Mouse (Mus musculus): Measurements from ENCODE around the gene Gcgr.

Gene Gcgr

GRCm38 (mm10) chr11:120506899-120507298 lies 23.6 kb upstream of the Gcgr start:
- in situ Hi-C loops (cut with MboI, MseI) = no loop called here

GRCm38 (mm10) chr11:120507611-120508289 lies 22.7 kb upstream of the Gcgr start:
- in situ Hi-C loops (cut with MboI, MseI) = no loop called here

DNA sequence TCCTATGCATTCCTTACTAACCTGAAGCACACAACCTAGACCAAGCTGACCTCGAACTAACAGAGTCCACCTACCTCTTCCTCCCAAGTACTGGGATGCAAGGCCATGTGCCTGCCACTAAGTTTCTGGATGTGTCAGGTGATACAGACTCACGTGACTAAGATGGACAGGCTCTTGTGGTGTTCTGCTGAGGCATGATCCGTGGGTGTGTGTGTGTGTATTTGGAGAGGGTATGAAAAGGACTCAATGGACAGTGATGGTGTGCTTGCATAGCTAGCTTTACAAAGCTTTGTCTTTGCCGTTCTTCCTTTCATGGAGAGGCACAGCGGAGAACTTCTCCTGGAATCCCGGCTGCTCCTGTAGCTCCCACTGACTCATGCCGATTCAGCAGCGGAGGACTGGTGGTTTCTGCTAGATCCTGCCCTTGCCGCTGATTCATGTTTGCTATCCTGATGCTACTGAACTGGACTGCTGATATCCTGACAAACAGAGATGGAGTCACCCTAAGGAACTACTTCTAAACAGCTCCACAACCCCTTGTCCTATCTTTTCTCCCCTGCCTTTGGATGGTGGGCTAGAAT lies 22.1 kb upstream of the Gcgr start:
- in situ Hi-C loops (cut with MboI, MseI) = no loop called here

GRCm38 (mm10) chr11:120509940-120510339 lies 20.6 kb upstream of the Gcgr start:
- in situ Hi-C loops (cut with MboI, MseI) = loop anchor here (5.0 kb wide), 1 partner anchor 52 kb away; no protein-coding TSS in a partner anchor

DNA sequence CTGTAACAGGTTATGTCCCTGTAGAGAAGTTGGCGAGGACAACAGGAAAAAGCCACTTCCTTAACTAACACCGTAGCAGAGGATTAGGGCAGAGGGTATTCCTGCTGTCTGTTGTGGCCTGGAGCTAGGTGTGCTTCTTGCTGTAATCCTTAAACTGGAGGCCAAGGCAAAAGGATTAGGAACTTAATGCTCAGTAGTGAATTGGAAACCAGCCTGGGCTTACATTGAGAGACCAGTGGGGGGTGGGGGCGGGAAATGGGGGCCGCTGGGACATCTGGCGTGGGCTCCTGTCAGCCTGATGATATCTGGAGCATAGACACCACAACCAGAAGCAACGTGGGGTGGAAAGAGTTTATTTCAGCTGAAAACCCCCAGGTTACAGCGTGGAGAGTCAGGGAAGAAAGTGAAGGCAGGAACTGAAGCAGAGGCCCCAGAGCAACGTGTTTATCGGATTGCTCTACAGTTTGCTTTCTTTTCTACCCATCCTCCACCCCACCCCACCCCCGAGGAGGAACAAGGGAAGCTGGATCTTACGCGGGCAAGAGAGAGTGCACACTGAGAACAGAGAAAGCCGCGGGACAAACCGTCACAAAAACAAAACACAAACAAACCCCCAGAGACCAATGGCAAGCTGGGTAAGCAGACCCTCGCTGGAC lies 20.0 kb upstream of the Gcgr start:
- in situ Hi-C loops (cut with MboI, MseI) = loop anchor here (5.0 kb wide), 1 partner anchor 52 kb away; no protein-coding TSS in a partner anchor

- in situ Hi-C loops (cut with MboI, MseI) = loop anchor here (5.0 kb wide), 1 partner anchor 49 kb away; no protein-coding TSS in a partner anchor
Observed at GRCm38 (mm10) chr11:120512790-120513453, 17.6 kb upstream of the Gcgr start.

DNA sequence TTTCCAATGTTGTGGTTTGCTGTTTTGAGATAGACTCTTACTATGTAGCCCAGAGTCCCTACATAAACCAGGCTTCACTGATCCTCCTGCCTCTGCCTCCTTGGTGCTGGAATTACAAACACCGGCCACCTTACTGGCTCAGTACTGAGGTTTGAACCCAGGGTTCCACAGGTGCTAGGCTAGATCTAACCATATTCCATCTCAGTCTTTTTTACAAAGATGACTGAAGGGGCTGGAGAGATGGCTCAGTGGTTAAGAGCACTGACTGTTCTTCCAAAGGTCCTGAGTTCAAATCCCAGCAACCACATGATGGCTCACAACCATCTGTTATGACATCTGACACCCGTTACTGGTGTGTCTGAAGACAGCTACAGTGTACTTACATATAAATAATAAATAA lies 16.2 kb upstream of the Gcgr start:
- in situ Hi-C loops (cut with MboI, MseI) = loop anchor here (5.0 kb wide), 1 partner anchor 48 kb away; no protein-coding TSS in a partner anchor

- in situ Hi-C loops (cut with MboI, MseI) = no loop called here
Observed at GRCm38 (mm10) chr11:120515611-120516010, 14.9 kb upstream of the Gcgr start.

DNA sequence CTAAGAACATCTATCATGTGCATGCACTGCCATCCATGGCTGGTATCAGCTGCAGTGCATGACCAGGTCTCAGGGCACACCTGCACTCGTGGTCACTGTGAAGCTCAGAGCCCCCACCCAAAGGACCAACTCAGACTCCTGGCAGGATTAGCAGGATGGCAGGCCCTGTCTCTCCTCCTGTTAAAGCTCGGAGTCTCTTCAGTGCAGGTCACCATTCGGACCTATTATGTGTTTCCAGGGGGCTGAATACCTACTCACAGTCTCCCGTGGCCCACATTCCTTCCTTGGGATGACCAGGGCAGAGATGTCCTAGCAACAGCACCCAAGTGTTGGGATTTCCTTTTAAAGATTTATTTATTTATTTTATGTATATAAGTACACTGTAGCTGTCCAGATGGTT lies 13.4 kb upstream of the Gcgr start:
- in situ Hi-C loops (cut with MboI, MseI) = no loop called here

DNA sequence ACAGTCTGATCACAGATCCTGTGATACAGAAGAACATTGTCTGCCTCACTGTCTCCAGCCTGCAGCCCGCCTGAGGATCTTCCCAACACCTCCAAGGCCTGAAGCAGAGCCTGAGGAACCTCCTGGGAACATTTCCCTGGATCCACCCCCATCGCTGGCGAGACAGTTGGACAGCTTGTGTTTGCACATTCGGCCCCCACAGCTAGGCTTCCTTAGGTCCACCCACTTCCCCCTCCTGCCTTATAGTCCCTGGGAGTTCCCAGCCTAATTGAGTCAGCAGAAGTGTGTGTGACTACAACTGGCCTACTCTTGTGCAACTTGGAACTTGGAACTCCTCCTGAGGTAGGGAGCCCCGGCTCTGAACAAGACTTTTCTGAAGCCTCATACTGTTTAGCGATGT lies 12.5 kb upstream of the Gcgr start:
- in situ Hi-C loops (cut with MboI, MseI) = no loop called here

DNA sequence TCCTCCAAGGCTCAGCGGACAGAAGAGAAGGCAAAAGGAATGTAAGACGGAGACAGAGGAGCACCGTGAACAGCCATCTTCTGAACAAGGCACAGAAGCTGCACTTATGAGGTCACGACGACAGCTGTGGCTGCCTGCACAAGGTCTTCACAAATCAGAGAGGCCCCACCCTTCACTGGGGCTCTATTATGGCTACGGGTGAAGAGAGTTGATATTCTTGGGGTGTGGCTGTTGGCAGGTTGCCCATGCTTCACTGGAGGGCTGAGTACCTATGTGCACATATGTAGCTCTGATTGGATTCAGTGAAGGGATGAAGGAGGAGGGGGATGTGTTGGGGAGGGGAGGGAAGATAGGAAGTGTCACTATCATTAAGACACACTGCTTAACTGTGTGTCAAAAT lies 11.9 kb upstream of the Gcgr start:
- in situ Hi-C loops (cut with MboI, MseI) = no loop called here

GRCm38 (mm10) chr11:120519738-120520137 lies 10.8 kb upstream of the Gcgr start:
- in situ Hi-C loops (cut with MboI, MseI) = no loop called here

- in situ Hi-C loops (cut with MboI, MseI) = no loop called here
Observed at GRCm38 (mm10) chr11:120520498-120520897, 10.0 kb upstream of the Gcgr start.

DNA sequence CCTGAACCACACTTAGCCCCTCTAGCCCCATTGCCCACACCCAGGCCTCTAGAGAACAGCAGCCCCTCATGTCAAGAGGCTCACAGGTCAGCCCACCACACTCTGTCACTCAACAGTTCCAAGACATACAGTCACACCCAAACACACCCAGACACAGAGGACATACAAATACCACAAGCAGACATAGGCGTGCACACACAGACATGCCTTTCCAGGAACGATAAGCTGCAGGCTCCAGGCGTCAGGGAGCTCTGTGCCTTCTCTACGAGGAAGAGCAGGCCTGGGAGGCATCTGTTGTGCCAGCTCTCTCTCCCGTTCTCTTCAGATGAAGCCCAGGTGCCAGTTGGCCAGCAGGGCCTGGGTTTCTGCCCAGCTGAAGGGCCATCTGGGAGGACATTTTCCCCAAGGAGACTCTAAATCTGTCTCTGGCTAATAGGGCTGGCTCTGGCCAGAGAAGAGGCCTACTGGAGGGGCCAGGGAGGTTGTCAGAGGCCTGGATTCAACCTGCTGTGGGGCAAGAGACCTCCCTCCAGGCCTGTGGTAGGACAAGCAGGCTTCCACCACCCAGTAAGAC lies 9.4 kb upstream of the Gcgr start:
- in situ Hi-C loops (cut with MboI, MseI) = no loop called here

- in situ Hi-C loops (cut with MboI, MseI) = no loop called here
Observed at GRCm38 (mm10) chr11:120522581-120522980, 7.9 kb upstream of the Gcgr start.

DNA sequence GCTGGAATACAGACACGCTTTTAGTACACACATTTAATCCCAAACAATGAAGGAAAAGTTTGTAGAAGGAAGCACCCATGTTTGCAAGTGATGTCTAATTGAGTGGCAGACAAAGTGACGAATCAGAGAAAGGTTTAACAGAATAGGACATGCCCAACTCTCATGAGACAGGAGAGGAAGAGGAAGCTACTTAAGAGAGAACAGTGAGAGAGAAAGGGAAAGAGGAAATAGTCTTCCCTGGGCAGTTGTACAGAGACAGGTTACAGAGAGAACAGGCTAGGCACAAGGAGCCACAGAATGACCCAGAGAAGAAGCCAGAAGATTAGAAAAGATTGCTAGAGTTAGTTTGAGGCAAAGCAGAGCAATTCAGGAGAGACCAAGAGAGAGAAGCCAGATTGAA lies 4.5 kb upstream of the Gcgr start:
- in situ Hi-C loops (cut with MboI, MseI) = no loop called here

DNA sequence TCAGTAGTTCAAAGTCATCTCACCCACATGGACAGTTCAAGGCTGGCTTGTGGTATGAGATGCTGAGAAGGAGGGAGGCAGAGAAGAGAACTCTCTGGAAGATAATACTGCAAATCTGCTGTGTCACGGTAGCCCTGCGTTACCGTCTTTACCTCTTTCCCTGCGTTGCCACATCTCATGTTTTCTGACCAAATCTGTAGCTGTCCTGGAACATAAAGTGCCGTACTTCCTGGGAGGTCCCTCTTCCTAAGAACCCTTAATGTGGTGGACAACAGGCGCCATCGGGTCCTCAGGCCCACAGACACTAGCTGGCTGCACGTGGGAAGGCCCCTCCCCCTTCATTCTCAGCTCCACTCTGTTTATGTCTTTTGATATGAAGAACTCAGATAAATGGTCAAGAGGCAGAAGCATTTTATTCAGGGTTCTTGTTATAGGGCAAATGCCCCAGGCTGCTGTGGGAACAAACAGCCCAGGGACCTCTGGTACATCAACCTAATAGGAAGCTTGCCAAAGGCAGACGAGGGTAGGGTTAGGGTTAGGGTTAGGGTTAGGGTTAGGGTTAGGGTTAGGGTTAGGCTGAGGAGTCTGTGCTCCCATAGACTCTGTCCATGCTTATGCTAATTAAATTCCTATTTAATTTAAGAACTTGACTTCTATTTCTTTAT lies 2.7 kb upstream of the Gcgr start:
- in situ Hi-C loops (cut with MboI, MseI) = no loop called here

DNA sequence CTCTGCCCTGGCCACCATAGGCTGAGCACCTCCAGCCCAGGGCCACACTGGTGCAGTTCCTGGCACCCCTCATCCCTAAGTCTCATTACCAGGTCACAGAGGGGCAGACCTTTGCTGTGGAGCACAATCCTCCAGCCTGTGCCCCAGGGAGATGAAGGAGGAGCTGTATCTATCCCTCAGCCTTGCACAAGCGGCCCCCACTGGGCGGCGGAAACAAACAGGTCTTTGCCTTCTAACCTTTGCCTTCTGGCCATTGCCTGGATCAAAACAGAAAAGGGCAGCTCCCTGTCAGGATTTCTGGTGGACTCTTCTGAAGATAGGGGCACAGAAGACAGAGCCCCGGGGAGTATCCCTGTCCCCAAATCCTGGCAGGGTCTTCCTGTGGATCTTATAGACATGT lies 1.6 kb upstream of the Gcgr start:
- in situ Hi-C loops (cut with MboI, MseI) = no loop called here

- in situ Hi-C loops (cut with MboI, MseI) = no loop called here
Observed at GRCm38 (mm10) chr11:120531646-120532045, 1.1 kb downstream of the Gcgr start.

GRCm38 (mm10) chr11:120534093-120534492 lies 3.6 kb downstream of the Gcgr start:
- in situ Hi-C loops (cut with MboI, MseI) = no loop called here

DNA sequence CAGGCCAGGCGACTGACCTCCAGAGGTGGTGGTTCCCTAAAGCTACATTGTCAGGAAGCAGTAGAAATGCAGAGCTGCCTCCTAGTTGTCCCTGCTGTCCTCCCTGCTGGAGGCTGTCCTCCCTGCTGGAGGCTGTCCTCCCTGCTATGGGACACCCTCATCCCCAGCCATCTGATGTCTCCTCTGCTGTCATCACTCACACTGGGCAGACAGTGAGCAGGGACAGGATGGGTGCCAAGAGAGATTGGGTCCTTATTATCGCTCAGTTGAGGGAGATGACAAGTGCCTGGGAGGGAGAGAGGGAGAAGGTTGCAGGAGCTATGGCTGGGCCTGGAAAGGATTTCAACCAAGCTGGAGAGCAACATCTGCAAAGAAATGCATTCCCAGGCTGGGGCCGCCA lies 4.6 kb downstream of the Gcgr start:
- in situ Hi-C loops (cut with MboI, MseI) = no loop called here
